Mouse (Mus musculus): ENCODE data around the gene Cldnd2. TPM values are rescaled to one million over a fixed set of nuclear protein-coding genes. Genes with fewer than 3 reads are reported as not detected.
A peak's percentile ranks its signal among the peaks of the same experiment; 100 is the strongest.

The Cldnd2 gene
- polyA plus RNA-seq, 1 experiment from 2014 or later = not detected

DNA sequence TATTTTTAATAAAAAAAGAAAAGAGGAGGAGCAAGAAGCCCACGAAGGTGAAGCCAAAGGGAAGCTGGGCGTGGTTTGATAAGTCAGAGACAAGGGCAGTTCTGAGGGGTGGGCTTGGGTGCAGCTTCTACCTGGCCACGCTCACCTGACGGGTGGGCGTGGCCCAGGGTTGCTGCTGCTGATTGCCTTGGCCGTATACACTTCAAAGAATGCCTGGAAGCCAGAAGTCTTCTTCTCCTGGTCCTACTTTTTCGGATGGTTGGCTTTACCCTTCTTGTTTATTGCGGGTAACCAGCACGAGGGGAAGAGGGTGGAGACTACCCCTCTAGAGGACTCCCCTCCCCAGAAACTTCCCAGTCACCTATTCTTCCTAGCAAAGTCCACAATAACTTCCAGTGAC is 2.1 kb downstream of the Cldnd2 start:
- DNase-seq (ENCODE audit: low spot score, missing footprints) (no peak), ATAC-seq (ENCODE audit: low FRiP score) (no peak)
- Histone ChIP-seq H3K27ac (ENCODE audit: low read depth, low read length) (peak overlapping the region; percentile 62; the same call in 1 of the 2 replicates), H3K27me3 (ENCODE audit: control insufficient read depth, insufficient read depth, low read length) (no peaks in the 10 kb centered on the region), H3K4me3 (ENCODE audit: low read depth, low read length) (peak overlapping the region; percentile 55), H3K9me3 (ENCODE audit: control insufficient read depth, low read length) (no peaks in the 10 kb centered on the region), H3K36me3 (ENCODE audit: control insufficient read depth, insufficient read depth, low read length) (no peaks in the 10 kb centered on the region), H3K9ac (ENCODE audit: low read length) (peak overlapping the region; percentile 53), H3K4me2 (peak overlapping the region; percentile 82), H3K4me1 (ENCODE audit: control insufficient read depth, insufficient read depth, low read length) (peaks cover 8% of the 10 kb centered on the region)
- 17% methylated on average over 9 of the region's 9 CpGs for WGBS

DNA sequence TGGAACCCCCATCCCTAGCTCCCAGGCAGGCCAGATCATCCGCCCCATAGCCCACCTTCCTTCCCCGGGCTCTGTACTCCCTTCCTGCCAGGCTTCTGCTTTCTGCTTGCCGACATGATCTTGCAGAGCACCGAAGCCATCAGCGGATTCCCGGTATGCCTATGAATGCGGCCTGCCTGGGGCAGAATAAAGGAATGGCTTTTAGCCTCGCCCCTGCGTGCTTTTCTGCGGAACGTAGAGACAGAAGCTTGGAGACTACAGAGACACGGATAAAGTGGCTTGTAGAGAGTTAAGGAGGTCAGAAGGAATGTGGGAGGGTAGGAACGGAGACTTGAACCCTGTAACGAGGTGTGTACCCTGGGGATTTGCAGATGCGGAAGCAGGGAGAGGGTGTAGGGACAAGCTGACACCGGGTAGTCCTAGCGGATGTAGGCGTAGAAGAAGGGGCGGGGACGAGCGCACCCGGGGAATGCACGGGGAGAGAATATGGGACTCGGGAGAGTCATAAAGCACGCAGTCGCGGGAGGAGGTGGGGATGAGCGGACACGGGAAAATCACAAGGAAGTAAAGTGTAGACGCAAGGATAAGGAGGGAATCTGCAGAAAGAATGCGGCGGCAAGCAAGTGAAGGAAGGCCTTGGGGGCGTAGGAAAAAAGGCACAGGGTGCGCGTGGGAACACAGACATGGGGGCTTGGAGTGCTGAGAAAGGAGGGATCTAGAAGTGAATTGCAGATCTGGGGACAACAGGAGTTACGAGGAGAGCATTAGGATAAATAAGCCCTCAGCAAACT is 2.7 kb downstream of the Cldnd2 start:
- Histone ChIP-seq H3K4me2 (peak overlapping the region; percentile 82), H3K4me1 (ENCODE audit: control insufficient read depth, insufficient read depth, low read length) (peaks cover 8% of the 10 kb centered on the region), H3K27ac (ENCODE audit: low read depth, low read length) (peak overlapping the region; percentile 62; the same call in 1 of the 2 replicates), H3K9me3 (ENCODE audit: control insufficient read depth, low read length) (no peaks in the 10 kb centered on the region), H3K36me3 (ENCODE audit: control insufficient read depth, insufficient read depth, low read length) (no peaks in the 10 kb centered on the region), H3K27me3 (ENCODE audit: control insufficient read depth, insufficient read depth, low read length) (no peaks in the 10 kb centered on the region), H3K9ac (ENCODE audit: low read length) (peak overlapping the region; percentile 53), H3K4me3 (ENCODE audit: low read depth, low read length) (peak overlapping the region; percentile 55)
- peak; percentile 83 for ATAC-seq (ENCODE audit: low FRiP score)
- DNase-seq (ENCODE audit: low spot score, missing footprints) = peak; percentile 98
- WGBS = under 1% methylated on average over 36 of the region's 36 CpGs

DNA sequence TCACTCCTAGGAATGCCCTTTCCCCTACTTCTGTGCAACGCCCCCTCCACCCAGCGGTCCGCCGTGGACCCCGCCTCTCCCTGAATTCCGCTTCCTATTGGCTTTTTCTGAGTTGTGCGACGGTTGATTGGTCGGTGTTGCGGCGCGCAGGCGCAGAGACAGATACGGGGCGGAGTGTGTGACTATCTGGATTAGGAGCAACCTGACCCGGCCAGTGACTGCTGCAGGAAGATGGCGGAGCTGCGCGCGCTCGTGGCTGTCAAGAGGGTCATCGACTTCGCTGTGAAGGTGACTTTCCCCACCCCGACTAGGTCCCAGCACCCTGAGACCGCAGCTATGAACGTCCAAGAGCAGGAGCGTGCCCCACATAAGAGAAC is 3.3 kb downstream of the Cldnd2 start, which contains the start of the genes Etfb and Gm45233:
Gene Etfb (plus strand): TSS at position 167 of the 377 bp plus-strand sequence.
Gene Gm45233 (plus strand): TSS at position 212 of the 377 bp plus-strand sequence.
- Histone ChIP-seq H3K27me3 (ENCODE audit: control insufficient read depth, insufficient read depth, low read length) (no peaks in the 10 kb centered on the region), H3K4me1 (ENCODE audit: control insufficient read depth, insufficient read depth, low read length) (peaks cover 8% of the 10 kb centered on the region), H3K9ac (ENCODE audit: low read length) (peak within 1 kb of the TSS; percentile 53), H3K4me2 (peak within 1 kb of the TSS; percentile 82), H3K9me3 (ENCODE audit: control insufficient read depth, low read length) (no peaks in the 10 kb centered on the region), H3K36me3 (ENCODE audit: control insufficient read depth, insufficient read depth, low read length) (no peaks in the 10 kb centered on the region), H3K4me3 (ENCODE audit: low read depth, low read length) (peak within 1 kb of the TSS; percentile 55), H3K27ac (ENCODE audit: low read depth, low read length) (peak within 1 kb of the TSS; percentile 62; the same call in 1 of the 2 replicates)
- WGBS = under 1% methylated on average over 27 of the region's 27 CpGs
- no peak for DNase-seq (ENCODE audit: low spot score, missing footprints)
- ATAC-seq (ENCODE audit: low FRiP score) = peak; percentile 97

DNA sequence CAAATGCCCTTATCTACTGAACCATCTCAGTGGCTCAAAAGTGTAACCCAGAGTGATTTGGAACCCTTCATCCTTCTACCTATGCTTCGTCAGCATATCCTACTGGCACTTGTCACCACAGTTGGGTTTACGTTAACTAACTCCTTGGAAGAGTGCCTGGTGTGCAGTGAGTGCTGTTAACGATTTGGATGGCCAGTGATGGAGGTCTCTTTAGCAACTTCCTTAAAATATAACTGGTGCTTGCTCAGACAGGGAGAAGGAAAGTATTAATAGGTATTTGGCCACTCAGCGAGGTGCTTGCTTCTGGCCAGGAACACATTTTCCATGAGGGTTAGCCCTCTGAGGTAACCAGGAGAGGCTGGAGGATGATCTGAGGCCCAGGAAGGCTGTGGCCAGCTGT is 7.2 kb downstream of the Cldnd2 start:
- no peak overlapping the region for H3K4me2 ChIP-seq
- WGBS = 91% methylated on average over 4 of the region's 4 CpGs
- H3K4me1 ChIP-seq (ENCODE audit: control insufficient read depth, insufficient read depth, low read length) = peaks cover 5% of the 10 kb centered on the region
- no peak for ATAC-seq (ENCODE audit: low FRiP score)
- peak; percentile 35 for DNase-seq (ENCODE audit: low spot score, missing footprints)
- no peaks in the 10 kb centered on the region; the same call in 1 of the 2 replicates for H3K36me3 ChIP-seq (ENCODE audit: control insufficient read depth, insufficient read depth, low read length)
- no peaks in the 10 kb centered on the region for H3K9me3 ChIP-seq (ENCODE audit: control insufficient read depth, low read length)
- H3K4me3 ChIP-seq (ENCODE audit: low read depth, low read length) = no peak overlapping the region
- no peak overlapping the region for H3K9ac ChIP-seq (ENCODE audit: low read length)
- no peak overlapping the region for H3K27ac ChIP-seq (ENCODE audit: low read depth, low read length)
- H3K27me3 ChIP-seq (ENCODE audit: control insufficient read depth, insufficient read depth, low read length) = no peaks in the 10 kb centered on the region

DNA sequence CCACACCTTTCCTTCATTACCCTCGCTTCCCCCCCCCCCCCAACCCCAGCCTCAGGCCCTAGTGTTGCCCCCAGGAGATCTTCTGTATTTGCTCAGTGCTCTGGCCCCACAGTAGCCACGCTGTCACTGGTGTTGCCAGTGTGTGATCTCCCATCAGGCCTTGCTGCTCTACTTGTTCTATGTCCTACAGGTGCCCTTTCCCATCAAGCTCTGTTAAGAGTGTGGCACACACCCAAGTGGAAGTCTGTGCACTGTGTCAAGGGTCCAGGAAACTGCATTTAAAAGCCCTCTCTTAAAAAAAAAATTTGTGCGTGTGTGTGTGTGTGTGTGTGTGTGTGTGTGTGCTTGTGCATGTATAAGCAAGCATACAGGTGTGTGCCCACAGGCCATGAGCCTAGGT is 7.7 kb downstream of the Cldnd2 start:
- Histone ChIP-seq H3K27ac (ENCODE audit: low read depth, low read length) (no peak overlapping the region), H3K9ac (ENCODE audit: low read length) (no peak overlapping the region), H3K36me3 (ENCODE audit: control insufficient read depth, insufficient read depth, low read length) (peaks cover 2% of the 10 kb centered on the region; the same call in 1 of the 2 replicates), H3K27me3 (ENCODE audit: control insufficient read depth, insufficient read depth, low read length) (no peaks in the 10 kb centered on the region), H3K9me3 (ENCODE audit: control insufficient read depth, low read length) (no peaks in the 10 kb centered on the region), H3K4me1 (ENCODE audit: control insufficient read depth, insufficient read depth, low read length) (peaks cover 5% of the 10 kb centered on the region), H3K4me2 (no peak overlapping the region), H3K4me3 (ENCODE audit: low read depth, low read length) (no peak overlapping the region)
- ATAC-seq (ENCODE audit: low FRiP score) (no peak), DNase-seq (ENCODE audit: low spot score, missing footprints) (no peak)
- WGBS = 95% methylated on average over 2 of the region's 3 CpGs

DNA sequence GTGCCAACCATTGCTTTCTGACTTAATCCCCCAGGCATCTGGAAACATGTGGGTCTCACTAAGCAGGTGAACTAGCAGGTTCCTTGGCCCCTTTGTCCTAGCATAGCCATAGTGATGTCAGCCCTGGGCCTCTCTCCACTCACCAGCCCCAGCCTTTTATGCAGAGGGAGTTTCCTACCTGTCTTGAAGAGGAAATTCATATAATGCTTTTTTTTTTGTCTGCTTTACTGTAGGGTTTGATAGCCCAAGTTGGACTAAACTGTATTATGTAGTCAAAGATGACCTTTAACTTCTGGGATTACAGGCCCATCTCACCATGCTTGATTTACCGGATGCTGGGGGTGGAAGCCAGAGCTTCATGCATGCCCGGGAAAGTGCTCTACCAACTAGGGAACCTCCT is 9.2 kb downstream of the Cldnd2 start:
- no peak overlapping the region for H3K27ac ChIP-seq (ENCODE audit: low read depth, low read length)
- H3K9me3 ChIP-seq (ENCODE audit: control insufficient read depth, low read length) = no peaks in the 10 kb centered on the region
- no peak overlapping the region for H3K9ac ChIP-seq (ENCODE audit: low read length)
- peaks cover under 1% of the 10 kb centered on the region; the same call in 1 of the 2 replicates for H3K4me1 ChIP-seq (ENCODE audit: control insufficient read depth, insufficient read depth, low read length)
- H3K4me3 ChIP-seq (ENCODE audit: low read depth, low read length) = no peak overlapping the region
- no peaks in the 10 kb centered on the region for H3K27me3 ChIP-seq (ENCODE audit: control insufficient read depth, insufficient read depth, low read length)
- H3K36me3 ChIP-seq (ENCODE audit: control insufficient read depth, insufficient read depth, low read length) = peaks cover 2% of the 10 kb centered on the region; the same call in 1 of the 2 replicates
- no peak overlapping the region for H3K4me2 ChIP-seq
- ATAC-seq (ENCODE audit: low FRiP score) (no peak), DNase-seq (ENCODE audit: low spot score, missing footprints) (no peak)
- WGBS = 98% methylated on average over 2 of the region's 2 CpGs

DNA sequence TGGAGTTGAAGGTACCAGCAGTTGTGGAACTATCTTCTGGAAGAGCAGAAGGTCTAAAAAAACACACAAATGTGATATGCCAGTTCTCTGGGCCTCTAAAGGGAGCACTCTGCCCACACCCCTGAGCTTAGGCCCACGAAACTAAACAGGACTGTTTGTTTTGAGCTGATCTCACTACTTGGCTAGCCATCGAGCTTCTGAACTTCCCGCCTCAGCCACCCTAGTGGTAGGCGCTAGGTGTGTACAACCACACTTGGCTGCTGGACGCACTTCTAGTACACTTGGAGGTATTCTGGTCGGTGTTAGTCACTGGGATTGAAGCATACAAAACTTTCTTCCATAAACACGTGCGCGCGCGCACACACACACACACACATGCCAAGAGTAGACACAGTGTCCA is 11.1 kb downstream of the Cldnd2 start:
- no peak overlapping the region for H3K27ac ChIP-seq (ENCODE audit: low read depth, low read length)
- no peaks in the 10 kb centered on the region for H3K4me1 ChIP-seq (ENCODE audit: control insufficient read depth, insufficient read depth, low read length)
- H3K27me3 ChIP-seq (ENCODE audit: control insufficient read depth, insufficient read depth, low read length) = no peaks in the 10 kb centered on the region
- 97% methylated on average over 11 of the region's 11 CpGs for WGBS
- ATAC-seq (ENCODE audit: low FRiP score) (no peak), DNase-seq (ENCODE audit: low spot score, missing footprints) (no peak)
- H3K36me3 ChIP-seq (ENCODE audit: control insufficient read depth, insufficient read depth, low read length) = peaks cover 2% of the 10 kb centered on the region; the same call in 1 of the 2 replicates
- no peaks in the 10 kb centered on the region for H3K9me3 ChIP-seq (ENCODE audit: control insufficient read depth, low read length)
- H3K4me3 ChIP-seq (ENCODE audit: low read depth, low read length) = no peak overlapping the region
- H3K4me2 ChIP-seq = no peak overlapping the region
- no peak overlapping the region for H3K9ac ChIP-seq (ENCODE audit: low read length)

DNA sequence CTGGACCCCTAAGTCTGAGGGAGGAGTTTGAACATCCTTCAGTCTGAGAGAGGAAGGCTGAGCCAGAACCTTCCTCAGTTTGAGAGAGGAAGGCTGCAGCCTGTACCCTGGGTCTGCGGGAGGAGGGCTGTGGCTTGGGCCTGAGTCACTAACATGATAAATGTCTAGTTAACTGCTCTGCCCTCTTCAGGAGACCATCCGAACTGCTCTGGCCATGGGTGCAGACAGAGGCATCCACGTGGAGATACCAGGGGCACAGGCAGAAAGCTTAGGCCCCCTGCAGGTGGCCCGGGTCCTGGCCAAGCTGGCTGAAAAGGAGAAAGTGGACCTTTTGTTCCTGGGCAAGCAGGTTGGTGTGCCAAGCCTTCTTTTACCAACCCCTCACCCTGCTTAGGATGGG is 12.0 kb downstream of the Cldnd2 start:
- Histone ChIP-seq H3K27ac (ENCODE audit: low read depth, low read length) (no peak overlapping the region), H3K27me3 (ENCODE audit: control insufficient read depth, insufficient read depth, low read length) (no peaks in the 10 kb centered on the region), H3K4me2 (no peak overlapping the region), H3K9me3 (ENCODE audit: control insufficient read depth, low read length) (no peaks in the 10 kb centered on the region), H3K4me1 (ENCODE audit: control insufficient read depth, insufficient read depth, low read length) (no peaks in the 10 kb centered on the region), H3K9ac (ENCODE audit: low read length) (no peak overlapping the region), H3K36me3 (ENCODE audit: control insufficient read depth, insufficient read depth, low read length) (peaks cover 2% of the 10 kb centered on the region; the same call in 1 of the 2 replicates), H3K4me3 (ENCODE audit: low read depth, low read length) (no peak overlapping the region)
- no peak for DNase-seq (ENCODE audit: low spot score, missing footprints)
- ATAC-seq (ENCODE audit: low FRiP score) = peak; percentile 41; the same call in 1 of the 2 replicates
- WGBS = 33% methylated on average over 4 of the region's 4 CpGs

DNA sequence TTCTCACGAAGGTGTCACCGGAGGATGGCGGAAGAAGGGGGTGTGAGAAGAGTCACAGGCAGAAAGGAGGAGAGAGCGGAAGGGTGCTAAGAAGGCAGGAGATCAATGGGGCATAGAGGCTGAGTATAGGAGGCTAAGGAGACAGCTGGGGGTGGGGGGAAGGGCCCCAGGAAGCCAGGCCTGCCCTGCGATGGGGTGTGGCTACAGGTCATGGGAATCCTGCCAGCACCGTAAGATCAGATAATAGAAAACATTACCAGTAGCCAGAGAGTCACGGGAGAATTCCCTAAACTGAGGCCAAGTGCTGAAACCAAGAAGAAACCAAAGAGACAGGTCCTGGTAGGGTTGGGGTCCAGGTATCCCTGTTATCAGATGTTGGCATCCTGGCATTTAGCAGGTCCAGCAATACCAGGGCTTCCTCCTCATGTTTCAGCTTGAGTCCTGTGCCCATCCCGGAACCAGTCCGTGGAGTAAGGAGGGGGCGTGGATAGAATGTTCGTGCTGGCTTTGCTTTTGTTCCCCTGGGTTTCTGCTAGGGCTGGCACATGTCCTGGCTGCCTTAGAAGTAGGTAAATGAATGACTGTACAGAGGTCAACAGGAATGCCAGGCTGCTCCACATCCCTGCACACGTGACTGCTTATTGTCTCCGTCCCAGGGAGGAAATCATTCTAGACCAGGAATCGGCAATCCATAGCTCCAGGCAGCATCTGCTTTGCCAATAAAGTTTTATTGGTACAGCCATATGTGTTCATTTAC is 13.2 kb downstream of the Cldnd2 start:
- Histone ChIP-seq H3K9ac (ENCODE audit: low read length) (no peak overlapping the region), H3K9me3 (ENCODE audit: control insufficient read depth, low read length) (no peaks in the 10 kb centered on the region), H3K27me3 (ENCODE audit: control insufficient read depth, insufficient read depth, low read length) (no peaks in the 10 kb centered on the region), H3K27ac (ENCODE audit: low read depth, low read length) (no peak overlapping the region), H3K36me3 (ENCODE audit: control insufficient read depth, insufficient read depth, low read length) (peaks cover 2% of the 10 kb centered on the region; the same call in 1 of the 2 replicates), H3K4me1 (ENCODE audit: control insufficient read depth, insufficient read depth, low read length) (no peaks in the 10 kb centered on the region), H3K4me3 (ENCODE audit: low read depth, low read length) (no peak overlapping the region), H3K4me2 (no peak overlapping the region)
- WGBS = 93% methylated on average over 14 of the region's 14 CpGs
- DNase-seq (ENCODE audit: low spot score, missing footprints) = no peak
- ATAC-seq (ENCODE audit: low FRiP score) = no peak
